Mouse (Mus musculus) kidney, postnatal 14 days (tissue): ENCODE results near the gene Nrbf2.

Experiments used
- DNase-seq: peaks from one replicate; pipeline ENCODE4 v3.0.0; 2022; ENCODE audit warnings: mixed read lengths

The Nrbf2 gene

DNA sequence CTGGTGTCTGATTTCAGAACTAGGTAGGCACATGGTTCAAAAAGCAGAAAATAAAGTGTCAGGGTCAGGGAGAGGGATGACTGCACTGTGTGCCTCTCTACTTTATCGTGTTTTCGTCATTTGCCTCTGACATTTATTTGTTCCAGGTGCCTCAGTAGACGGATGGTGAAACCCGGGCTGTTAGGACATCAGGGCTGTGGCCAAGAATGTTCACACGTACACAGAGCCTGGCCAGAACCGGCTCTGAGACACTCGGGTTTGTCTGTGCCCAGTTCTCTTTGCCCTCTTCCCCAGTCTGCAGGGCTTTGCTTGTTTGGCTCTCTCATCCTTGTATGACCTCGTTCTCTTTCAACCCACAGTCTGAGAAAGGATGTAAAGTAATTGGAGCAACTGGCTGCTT is 6.0 kb upstream of the Nrbf2 start:
- DNase-seq: no peak

DNA sequence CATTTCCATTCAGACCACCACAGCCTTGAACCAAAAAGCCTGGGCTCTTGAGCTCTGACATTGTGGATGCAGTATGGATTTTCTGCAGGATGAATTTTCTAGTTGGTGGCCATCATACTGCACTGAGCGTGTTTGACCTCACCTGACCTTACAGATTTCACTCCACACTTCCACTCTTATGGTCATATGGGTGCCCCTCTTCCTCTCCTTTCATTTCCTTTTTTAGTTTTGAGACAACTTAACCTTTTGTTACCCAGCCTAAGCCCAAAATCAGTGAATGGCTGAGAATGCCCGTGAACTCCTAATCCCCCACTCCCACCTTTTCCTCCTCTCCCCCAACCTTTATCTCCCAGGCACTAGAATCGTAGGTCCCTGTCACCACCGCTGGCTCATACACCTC is 5.5 kb upstream of the Nrbf2 start:
- no peak for DNase-seq

GRCm38 (mm10) chr10:67287877-67288276 is 2.8 kb upstream of the Nrbf2 start:
- peak; percentile 91 for DNase-seq

- DNase-seq: no peak
Observed at GRCm38 (mm10) chr10:67284761-67285175, 337 bp downstream of the Nrbf2 start.

- peak; percentile 75 for DNase-seq
Observed at GRCm38 (mm10) chr10:67284311-67284710, 794 bp downstream of the Nrbf2 start.

GRCm38 (mm10) chr10:67283516-67283915 is 1.6 kb downstream of the Nrbf2 start:
- DNase-seq: no peak

GRCm38 (mm10) chr10:67282531-67282930 is 2.6 kb downstream of the Nrbf2 start:
- no peak for DNase-seq

DNA sequence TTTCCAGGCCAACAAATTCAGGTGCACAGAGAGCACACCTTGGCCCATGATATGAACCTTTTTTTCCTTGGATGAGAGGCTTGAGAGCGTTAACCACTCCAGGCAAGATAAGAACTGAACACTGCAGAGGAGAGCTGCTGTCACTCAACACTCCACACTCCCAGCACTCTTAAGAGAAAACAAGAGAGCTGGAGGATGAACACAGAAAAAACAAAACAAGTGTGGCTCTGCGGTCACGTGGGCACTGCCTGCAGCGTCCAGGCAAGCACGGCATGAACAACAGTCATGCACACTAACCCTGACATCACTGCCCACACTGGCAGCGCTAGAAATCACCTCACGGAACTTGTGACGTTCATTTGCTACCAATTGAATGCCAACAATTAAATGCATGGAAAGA is 3.3 kb downstream of the Nrbf2 start:
- DNase-seq: peak; percentile 33

DNA sequence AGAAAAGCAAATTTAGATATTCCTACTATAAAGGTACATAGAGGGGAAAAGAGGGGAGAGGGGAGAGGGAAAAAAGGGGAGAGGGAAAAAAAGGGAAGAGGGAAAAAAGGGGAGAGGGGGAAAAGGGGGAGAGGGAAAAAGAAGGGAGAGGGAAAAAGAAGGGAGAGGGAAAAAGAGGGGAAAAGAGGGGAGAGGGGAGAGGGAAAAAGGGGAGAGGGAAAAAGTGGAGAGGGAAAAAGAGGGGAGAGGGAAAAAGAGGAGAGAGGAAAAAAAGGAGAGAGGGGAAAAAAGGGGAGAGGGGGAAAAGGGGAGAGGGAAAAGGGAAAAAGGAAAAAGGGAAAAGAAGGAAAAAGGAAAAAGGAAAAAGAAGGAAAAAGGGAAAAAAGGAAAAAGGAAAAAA is 9.2 kb downstream of the Nrbf2 start:
- no peak for DNase-seq

DNA sequence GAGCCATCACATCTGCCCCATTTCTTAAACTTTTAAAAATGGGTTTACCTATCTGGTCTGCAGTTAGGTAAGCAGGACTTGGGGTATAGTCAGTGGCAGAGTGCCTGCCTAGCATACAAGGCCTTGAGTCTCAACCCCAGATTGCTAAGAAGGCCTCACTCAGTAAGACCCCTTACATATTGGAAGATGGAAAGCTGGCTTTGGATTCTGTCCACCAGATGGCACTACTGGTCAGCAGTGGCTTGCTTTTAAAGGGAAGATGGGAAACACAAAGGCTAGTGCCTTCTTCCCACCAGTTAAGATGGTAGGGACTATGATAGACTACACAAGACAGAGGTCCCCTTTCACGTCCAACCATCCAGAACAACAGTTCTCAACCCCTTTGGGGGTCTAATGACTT is 20.3 kb downstream of the Nrbf2 start:
- peak; percentile 70 for DNase-seq

DNA sequence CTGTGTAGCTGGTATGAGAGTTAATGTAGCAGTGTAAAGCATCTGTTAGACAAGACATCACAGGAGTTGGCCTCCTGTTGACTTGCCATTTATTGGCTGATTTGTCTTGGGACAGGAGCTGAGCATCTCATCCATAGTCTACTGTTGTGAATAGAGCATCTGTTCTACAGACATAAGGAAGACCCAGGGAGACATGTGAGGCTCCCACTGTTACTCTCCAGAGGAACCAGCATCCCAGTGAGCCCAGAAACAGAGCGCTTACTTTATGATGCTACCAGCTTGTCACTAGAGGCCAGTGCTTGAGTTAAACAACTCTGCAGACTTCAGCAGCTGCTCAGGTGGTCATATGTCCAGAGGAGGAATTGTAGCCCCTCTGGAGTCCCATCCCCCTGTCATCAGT is 32.0 kb downstream of the Nrbf2 start:
- DNase-seq: no peak

- DNase-seq: peak; percentile 62
Observed at GRCm38 (mm10) chr10:67252353-67252752, 32.8 kb downstream of the Nrbf2 start.

DNA sequence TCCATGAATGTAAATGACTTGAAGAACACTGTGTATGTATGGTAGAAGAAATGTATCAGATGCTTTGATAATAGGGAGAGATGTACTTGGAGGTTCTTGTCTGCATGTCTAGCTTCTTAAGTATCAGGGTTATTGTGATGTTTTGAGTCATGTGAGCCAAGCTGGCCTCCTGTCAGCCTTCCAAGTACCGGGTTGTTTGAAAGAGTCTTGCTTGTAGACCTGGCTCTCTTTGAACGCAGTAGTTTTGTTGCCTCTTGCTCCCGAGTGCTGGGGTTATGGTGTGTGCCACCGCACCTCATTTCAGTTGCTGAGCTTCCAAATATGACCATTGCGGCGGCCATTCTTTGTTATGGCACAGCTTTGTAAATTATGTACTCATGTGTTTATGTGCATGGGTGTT is 34.3 kb downstream of the Nrbf2 start:
- no peak for DNase-seq

DNA sequence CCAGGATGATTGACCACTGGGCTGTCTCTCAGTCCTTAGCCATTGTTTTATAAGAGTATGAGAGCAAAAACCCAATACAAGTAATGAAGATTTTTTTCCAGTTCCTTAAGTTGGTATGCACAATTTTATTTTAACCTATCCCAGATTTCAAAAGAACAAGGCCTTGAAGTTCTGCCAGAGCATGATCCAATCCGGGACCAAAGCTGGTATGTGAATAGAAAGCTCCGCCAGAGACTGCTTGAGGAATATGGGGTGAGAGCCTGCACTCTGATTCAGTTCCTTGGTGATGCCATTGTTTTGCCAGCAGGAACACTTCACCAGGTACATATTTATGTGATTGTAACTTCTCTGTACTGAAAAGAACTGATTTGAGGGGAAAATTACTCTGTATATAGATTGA is 35.6 kb downstream of the Nrbf2 start:
- no peak for DNase-seq

DNA sequence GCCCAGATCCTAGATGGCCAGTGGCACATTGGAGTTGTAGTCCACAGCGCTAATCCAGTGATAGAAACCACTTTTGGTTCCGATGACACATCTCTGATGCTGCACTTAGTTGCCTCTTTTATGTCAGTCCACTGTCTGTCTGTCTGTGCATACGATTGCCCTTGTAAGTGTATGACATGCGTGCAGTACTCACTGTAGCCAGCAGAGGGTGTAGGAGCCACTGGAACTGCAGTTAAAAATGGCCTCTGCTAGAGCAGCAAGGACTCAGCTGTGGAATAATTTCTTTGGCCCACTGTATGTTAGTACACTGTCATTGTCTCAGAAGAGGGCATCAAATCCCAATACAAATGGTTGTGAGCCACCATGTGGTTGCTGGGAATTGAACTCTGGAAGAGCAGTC is 38.0 kb downstream of the Nrbf2 start:
- DNase-seq: peak; percentile 47

GRCm38 (mm10) chr10:67230439-67230838 is 54.7 kb downstream of the Nrbf2 start:
- no peak for DNase-seq

DNA sequence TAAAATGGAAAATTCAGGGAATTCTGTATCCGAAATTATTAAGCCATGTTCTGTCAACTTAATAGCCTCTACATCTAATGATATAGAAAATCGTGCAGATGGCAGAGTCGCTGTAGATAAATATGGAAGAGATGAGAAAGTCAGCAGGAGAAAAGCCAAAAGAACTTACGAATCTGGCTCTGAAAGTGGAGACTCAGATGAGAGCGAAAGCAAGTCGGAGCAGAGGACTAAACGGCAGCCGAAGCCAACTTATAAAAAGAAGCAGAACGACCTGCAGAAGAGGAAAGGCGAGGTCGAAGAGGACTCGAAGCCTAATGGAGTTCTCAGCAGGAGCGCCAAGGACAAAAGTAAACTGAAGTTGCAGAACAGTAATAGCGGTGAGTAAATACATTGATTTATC is 58.6 kb downstream of the Nrbf2 start:
- DNase-seq: no peak

- peak; percentile 66 for DNase-seq
Observed at GRCm38 (mm10) chr10:67226109-67226508, 59.0 kb downstream of the Nrbf2 start.

GRCm38 (mm10) chr10:67225528-67225927 is 59.6 kb downstream of the Nrbf2 start:
- DNase-seq: no peak

DNA sequence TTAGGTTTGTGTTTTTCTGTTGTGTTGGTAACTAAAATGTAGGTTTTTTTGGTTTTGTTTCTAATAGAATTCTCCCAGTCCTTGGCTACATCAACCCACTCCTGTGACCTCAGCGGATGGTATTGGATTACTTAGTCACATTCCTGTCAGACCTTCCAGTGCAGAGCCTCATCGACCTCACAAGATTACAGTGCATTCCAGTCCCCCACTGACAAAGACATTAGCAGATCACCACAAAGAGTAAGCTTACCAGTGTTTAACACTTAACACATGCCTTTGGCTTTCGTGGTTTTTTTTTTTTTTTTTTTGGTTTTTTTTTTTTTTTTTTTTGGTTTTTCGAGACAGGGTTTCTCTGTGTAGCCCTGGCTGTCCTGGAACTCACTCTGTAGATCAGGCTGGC is 61.2 kb downstream of the Nrbf2 start:
- no peak for DNase-seq

- DNase-seq: no peak
Observed at GRCm38 (mm10) chr10:67221284-67221683, 63.8 kb downstream of the Nrbf2 start.

DNA sequence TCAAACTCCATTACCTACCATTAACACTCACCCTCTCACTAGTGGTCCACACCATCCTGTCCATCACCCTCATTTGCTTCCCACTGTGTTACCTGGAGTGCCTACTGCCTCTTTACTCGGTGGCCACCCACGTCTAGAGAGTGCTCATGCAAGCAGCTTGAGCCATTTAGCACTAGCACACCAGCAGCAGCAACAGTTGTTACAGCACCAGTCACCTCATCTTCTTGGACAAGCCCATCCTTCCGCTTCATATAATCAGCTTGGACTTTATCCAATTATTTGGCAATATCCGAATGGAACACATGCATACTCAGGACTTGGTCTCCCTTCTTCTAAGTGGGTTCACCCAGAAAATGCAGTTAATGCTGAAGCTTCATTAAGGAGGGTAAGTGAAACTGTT is 64.9 kb downstream of the Nrbf2 start:
- DNase-seq: no peak

DNA sequence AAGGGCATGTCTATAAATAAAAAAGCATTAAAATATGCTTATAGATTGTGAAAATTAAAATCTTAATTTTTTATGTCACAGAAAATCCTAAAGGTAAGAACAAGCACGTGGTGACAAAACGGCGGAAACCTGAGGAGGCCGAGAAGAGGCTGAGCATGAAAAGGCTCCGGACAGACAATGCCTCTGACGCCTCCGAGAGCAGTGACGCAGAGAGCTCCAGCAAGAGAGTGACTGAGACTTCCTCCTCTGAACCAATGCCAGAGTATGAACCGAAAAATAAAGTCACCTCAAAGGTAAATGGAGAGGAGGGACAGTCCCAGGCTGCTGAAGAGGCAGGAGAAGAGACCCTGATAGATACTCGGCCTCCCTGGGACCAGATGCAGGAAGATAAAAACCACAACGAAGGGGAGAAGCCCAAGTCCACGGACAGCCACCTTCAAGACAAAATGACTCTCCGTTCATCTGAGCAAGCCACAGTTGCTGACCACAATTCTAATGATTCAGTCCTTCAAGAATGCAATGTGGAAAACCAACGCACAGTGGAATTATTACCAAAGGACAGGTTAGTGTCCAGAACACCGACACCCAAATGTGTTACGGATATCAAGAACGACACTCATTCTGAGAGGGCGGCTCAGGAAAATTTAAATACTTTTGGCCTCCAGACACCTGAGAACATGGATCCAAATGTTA is 66.1 kb downstream of the Nrbf2 start:
- no peak for DNase-seq

- no peak for DNase-seq
Observed at GRCm38 (mm10) chr10:67216872-67217271, 68.2 kb downstream of the Nrbf2 start.
